Mouse (Mus musculus) myocyte (in vitro differentiated cells): ENCODE data around the gene Lztr1. TPM values are rescaled to one million over a fixed set of nuclear protein-coding genes. Genes with fewer than 3 reads are reported as not detected.

Experiments
- H3K27me3 ChIP-seq: one replicate; pipeline ENCODE4 v1.6.1; 2011; ENCODE audit not compliant: control insufficient read depth, insufficient read depth, insufficient read length
- H3K36me3 ChIP-seq: one replicate; pipeline ENCODE4 v1.6.1; 2011; ENCODE audit not compliant: control insufficient read depth, insufficient read depth
- H3K4me2 ChIP-seq: one replicate; pipeline ENCODE4 v1.6.1; 2011; ENCODE audit warnings: low read depth, control low read depth
- H3K4me3 ChIP-seq: one replicate; pipeline ENCODE4 v1.5.1; 2011; ENCODE audit warnings: mild to moderate bottlenecking, control low read depth, moderate library complexity
- H3K79me2 ChIP-seq: one replicate; pipeline ENCODE4 v1.6.1; 2011; ENCODE audit not compliant: control insufficient read depth, insufficient read depth
- H3ac ChIP-seq: one replicate; pipeline ENCODE4 v1.6.1; 2011; ENCODE audit not compliant: control insufficient read depth, insufficient read length
- CEBPB ChIP-seq: IDR thresholded peaks from 2 replicates; pipeline ENCODE4 v1.6.1; 2011; ENCODE audit warnings: mild to moderate bottlenecking, moderate library complexity; ENCODE audit not compliant: poor library complexity, insufficient read depth, severe bottlenecking
- E2F4 ChIP-seq: IDR thresholded peaks from one replicate; pipeline ENCODE4 v1.6.1; 2011; ENCODE audit warnings: mild to moderate bottlenecking, control low read depth, moderate library complexity; ENCODE audit not compliant: insufficient read depth
- MAX ChIP-seq: IDR thresholded peaks from one replicate; pipeline ENCODE4 v1.6.1; 2011; ENCODE audit warnings: low read depth, mild to moderate bottlenecking, control low read depth
- MYOD1 ChIP-seq, 3 experiments: IDR thresholded peaks; one replicate each; pipeline ENCODE4 v1.6.1; 2011; ENCODE audit warnings: control low read depth in 2 of 3, low read depth in 2 of 3, mild to moderate bottlenecking in 2 of 3, moderate library complexity in 1 of 3; ENCODE audit not compliant: insufficient read length in 2 of 3, control insufficient read depth in 1 of 3
- MYOG ChIP-seq, 3 experiments: IDR thresholded peaks; one replicate each; pipeline ENCODE4 v1.6.1; 2011; ENCODE audit warnings: control low read depth in 2 of 3, low read depth in 2 of 3, mild to moderate bottlenecking in 2 of 3; ENCODE audit not compliant: insufficient read length in 2 of 3, control insufficient read depth in 1 of 3, insufficient read depth in 1 of 3
- POLR2A ChIP-seq: IDR thresholded peaks from one replicate; pipeline ENCODE4 v1.6.1; 2011; ENCODE audit warnings: low read depth, mild to moderate bottlenecking, control low read depth, moderate library complexity; ENCODE audit not compliant: insufficient read length
- POLR2AphosphoS2 ChIP-seq: IDR thresholded peaks from one replicate; pipeline ENCODE4 v1.6.1; 2011; ENCODE audit warnings: low read depth, control low read depth; ENCODE audit not compliant: insufficient read length
- REST ChIP-seq: IDR thresholded peaks from one replicate; pipeline ENCODE4 v1.6.1; 2011; ENCODE audit warnings: mild to moderate bottlenecking, control low read depth, moderate library complexity; ENCODE audit not compliant: insufficient read depth, insufficient read length
- SRF ChIP-seq: IDR thresholded peaks from one replicate; pipeline ENCODE4 v1.6.1; 2011; ENCODE audit warnings: low read depth; ENCODE audit not compliant: control insufficient read depth, insufficient read length
- TCF12 ChIP-seq: IDR thresholded peaks from one replicate; pipeline ENCODE4 v1.6.1; 2011; ENCODE audit warnings: mild to moderate bottlenecking, control low read depth; ENCODE audit not compliant: poor library complexity, insufficient read depth, severe bottlenecking
- TCF3 ChIP-seq: IDR thresholded peaks from one replicate; pipeline ENCODE4 v1.6.1; 2011; ENCODE audit warnings: low read depth, control low read depth; ENCODE audit not compliant: insufficient read length
- USF1 ChIP-seq: IDR thresholded peaks from one replicate; pipeline ENCODE4 v1.6.1; 2011; ENCODE audit warnings: low read depth, mild to moderate bottlenecking, control low read depth, moderate library complexity
- polyA plus RNA-seq: library from polyadenylated mRNA; unstranded; fragments of >200 nt; fragmentation: generic; extraction: Trizol; gene quantifications from one replicate; pipeline ENCODE4 v1.2.1, GENCODE M21; 2012; ENCODE audit warnings: missing spikeins

Gene Lztr1
- polyA plus RNA-seq, 1 experiment = 84.7 TPM

- Histone ChIP-seq H3K27me3 (no peaks in the 10 kb centered on the region), H3K4me2 (no peak overlapping the region), H3K36me3 (no peaks in the 10 kb centered on the region), H3K79me2 (no peaks in the 10 kb centered on the region), H3K4me3 (no peak overlapping the region), H3ac (no peak overlapping the region)
- TF ChIP-seq MAX = no peak
- no peak for TF ChIP-seq REST
- no peak for TF ChIP-seq POLR2AphosphoS2
- no peak for TF ChIP-seq TCF3
- no peak for TF ChIP-seq CEBPB
- TF ChIP-seq SRF = no peak
- TF ChIP-seq USF1 = no peak
- no peak for TF ChIP-seq TCF12
- no peak for TF ChIP-seq MYOG (IDR thresholded peaks at IDR 0.05; ENCODE audit: control insufficient read depth in 1 of 3, insufficient read depth in 1 of 3, insufficient read length in 2 of 3, low read depth in 2 of 3)
- TF ChIP-seq E2F4 = no peak
- no peak for TF ChIP-seq POLR2A
- TF ChIP-seq MYOD1 (IDR thresholded peaks at IDR 0.05; ENCODE audit: control insufficient read depth in 1 of 3, insufficient read length in 2 of 3, low read depth in 2 of 3) = no peak
Observed at GRCm38 (mm10) chr16:17558811-17559210, 50.3 kb downstream of the Lztr1 start.

GRCm38 (mm10) chr16:17559396-17560027 is 51.0 kb downstream of the Lztr1 start:
- TF ChIP-seq MAX = no peak
- no peak for TF ChIP-seq MYOG (IDR thresholded peaks at IDR 0.05; ENCODE audit: control insufficient read depth in 1 of 3, insufficient read depth in 1 of 3, insufficient read length in 2 of 3, low read depth in 2 of 3)
- no peak for TF ChIP-seq USF1
- no peak for TF ChIP-seq SRF
- TF ChIP-seq POLR2A = no peak
- no peak for TF ChIP-seq TCF3
- TF ChIP-seq E2F4 = no peak
- no peak for TF ChIP-seq CEBPB
- TF ChIP-seq TCF12 = no peak
- no peak for TF ChIP-seq REST
- TF ChIP-seq MYOD1 (IDR thresholded peaks at IDR 0.05; ENCODE audit: control insufficient read depth in 1 of 3, insufficient read length in 2 of 3, low read depth in 2 of 3) = no peak
- no peak for TF ChIP-seq POLR2AphosphoS2
- no peaks in the 10 kb centered on the region for H3K79me2 ChIP-seq
- no peak overlapping the region for H3ac ChIP-seq
- H3K4me2 ChIP-seq = no peak overlapping the region
- H3K36me3 ChIP-seq = no peaks in the 10 kb centered on the region
- H3K4me3 ChIP-seq = no peak overlapping the region
- no peaks in the 10 kb centered on the region for H3K27me3 ChIP-seq

GRCm38 (mm10) chr16:17561128-17561750 is 52.8 kb downstream of the Lztr1 start, which contains the start of gene Lrrc74b:
TSS of gene Lrrc74b (minus strand) at chr16:17561247.
- peak within 1 kb of the TSS; percentile 22 for H3K4me3 ChIP-seq
- H3K27me3 ChIP-seq = no peaks in the 10 kb centered on the region
- no peaks in the 10 kb centered on the region for H3K36me3 ChIP-seq
- H3ac ChIP-seq = no peak within 1 kb of the TSS
- H3K4me2 ChIP-seq = peak within 1 kb of the TSS; percentile 100
- TF ChIP-seq E2F4 = no peak
- TF ChIP-seq POLR2A = peak; percentile 36
- peak in 2 of 3 experiments; percentile 64 to 76 for TF ChIP-seq MYOD1 (IDR thresholded peaks at IDR 0.05; ENCODE audit: control insufficient read depth in 1 of 3, insufficient read length in 2 of 3, low read depth in 2 of 3)
- no peak for TF ChIP-seq TCF12
- peak in 1 of 3 experiments; percentile 70 for TF ChIP-seq MYOG (IDR thresholded peaks at IDR 0.05; ENCODE audit: control insufficient read depth in 1 of 3, insufficient read depth in 1 of 3, insufficient read length in 2 of 3, low read depth in 2 of 3)
- H3K79me2 ChIP-seq = no peaks in the 10 kb centered on the region

- TF ChIP-seq MAX (no peak), CEBPB (0 out of 2 replicates have a peak, but pooled peaks have one; percentile 21), E2F4 (no peak), SRF (peak; percentile 54), TCF12 (no peak), MYOG (IDR thresholded peaks at IDR 0.05; ENCODE audit: control insufficient read depth in 1 of 3, insufficient read depth in 1 of 3, insufficient read length in 2 of 3, low read depth in 2 of 3) (peak; percentile 0 to 67 (median 28)), MYOD1 (IDR thresholded peaks at IDR 0.05; ENCODE audit: control insufficient read depth in 1 of 3, insufficient read length in 2 of 3, low read depth in 2 of 3) (peak in 2 of 3 experiments; percentile 53 to 57), TCF3 (no peak), POLR2AphosphoS2 (no peak), USF1 (no peak), POLR2A (peak; percentile 54)
- no peaks in the 10 kb centered on the region for H3K36me3 ChIP-seq
- no peaks in the 10 kb centered on the region for H3K27me3 ChIP-seq
- H3K79me2 ChIP-seq = no peaks in the 10 kb centered on the region
- H3K4me2 ChIP-seq = peak within 1 kb of the TSS; percentile 100
- no peak within 1 kb of the TSS for H3ac ChIP-seq
- H3K4me3 ChIP-seq = peak within 1 kb of the TSS; percentile 22
Observed at GRCm38 (mm10) chr16:17561751-17562208, 53.3 kb downstream of the Lztr1 start, which contains the start of gene P2rx6. TSS of gene P2rx6 (plus strand) at chr16:17561885.
